Comparison of ENCODE assay signal across 11 mouse cellular contexts in the genomic region with DNA sequence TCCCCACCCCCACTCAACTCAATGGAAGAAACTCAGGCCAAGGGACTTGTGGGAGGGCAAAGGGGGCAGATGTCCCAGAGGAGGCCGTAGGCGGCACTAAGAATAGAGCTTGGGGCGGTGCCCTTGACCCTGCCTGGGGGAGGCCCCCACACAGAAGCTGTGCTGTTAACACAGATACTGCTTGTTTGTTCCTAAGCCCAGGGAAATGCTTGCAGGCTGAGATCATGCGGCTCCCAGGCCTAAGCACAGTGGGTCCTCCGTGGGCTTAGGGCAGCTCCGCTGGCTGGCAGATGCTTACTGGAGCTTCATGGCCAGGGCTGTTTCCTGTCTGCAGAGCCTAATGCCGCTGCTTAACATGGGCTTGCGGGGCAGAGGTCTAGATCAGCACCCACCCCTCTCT. TPM values are rescaled to one million over a fixed set of nuclear protein-coding genes. Genes with fewer than 3 reads are reported as not detected.
DNase-seq lines count a peak whose midpoint lies in the region; ATAC-seq and TF ChIP-seq lines count a peak whose summit lies in the region.
"Had no signal": no experiment of that assay in that cellular context is flagged by ENCODE, and none has a peak within 500 bp of the region (broad histone marks: within the 10 kb centered on the region; RNA-seq: fewer than 3 reads in every experiment).

No protein-coding gene starts in this region.

- H3K27ac ChIP-seq in midbrain, embryonic 12.5 days (replicated peaks): no peak overlapping the region
- no peak overlapping the region for H3K27ac ChIP-seq in midbrain, embryonic 16.5 days (ENCODE audit: low read length)
- no peak overlapping the region for H3K27ac ChIP-seq in forebrain, postnatal 0 days (ENCODE audit: low read depth, low read length)
- no peak overlapping the region for H3K27ac ChIP-seq in intestine, embryonic 16.5 days (ENCODE audit: low read length)
- H3K27ac ChIP-seq: embryonic facial prominence, embryonic 12.5 days; liver, embryonic 14.5 days had no signal

- no peaks in the 10 kb centered on the region for H3K36me3 ChIP-seq in midbrain, embryonic 12.5 days
- H3K36me3 ChIP-seq in midbrain, embryonic 16.5 days (ENCODE audit: control insufficient read depth, insufficient read depth, low read length): no peaks in the 10 kb centered on the region
- H3K36me3 ChIP-seq in forebrain, postnatal 0 days (ENCODE audit: insufficient read depth): no peaks in the 10 kb centered on the region
- 0 out of 2 replicates have a peak, but pooled peaks cover 3% of the 10 kb centered on the region for H3K36me3 ChIP-seq in intestine, embryonic 16.5 days (ENCODE audit: control insufficient read depth, insufficient read depth, low read length)

- H3K4me1 ChIP-seq in midbrain, embryonic 12.5 days: peaks cover 5% of the 10 kb centered on the region; the same call in 1 of the 2 replicates
- H3K4me1 ChIP-seq in midbrain, embryonic 16.5 days (ENCODE audit: control insufficient read depth, insufficient read depth, low read length): no peaks in the 10 kb centered on the region
- H3K4me1 ChIP-seq in forebrain, postnatal 0 days (ENCODE audit: insufficient read depth): no peaks in the 10 kb centered on the region
- H3K4me1 ChIP-seq in intestine, embryonic 16.5 days (ENCODE audit: control insufficient read depth, insufficient read depth, low read length): no peaks in the 10 kb centered on the region
- H3K4me1 ChIP-seq: embryonic facial prominence, embryonic 12.5 days had no signal

- no peak overlapping the region for H3K4me3 ChIP-seq in midbrain, embryonic 12.5 days
- no peak overlapping the region for H3K4me3 ChIP-seq in midbrain, embryonic 16.5 days (ENCODE audit: low read depth, low read length)
- H3K4me3 ChIP-seq in forebrain, postnatal 0 days (ENCODE audit: low read depth, low read length): no peak overlapping the region
- H3K4me3 ChIP-seq in intestine, embryonic 16.5 days (ENCODE audit: low read length): no peak overlapping the region
- H3K4me3 ChIP-seq: embryonic facial prominence, embryonic 12.5 days had no signal

- H3K27me3 ChIP-seq in midbrain, embryonic 12.5 days: no peaks in the 10 kb centered on the region
- H3K27me3 ChIP-seq in midbrain, embryonic 16.5 days (ENCODE audit: control insufficient read depth, insufficient read depth, low read depth, low read length): no peaks in the 10 kb centered on the region
- no peaks in the 10 kb centered on the region for H3K27me3 ChIP-seq in forebrain, postnatal 0 days (ENCODE audit: insufficient read depth, low read length)
- H3K27me3 ChIP-seq in intestine, embryonic 16.5 days (replicated peaks; ENCODE audit: control insufficient read depth, insufficient read depth, low read length): no peaks in the 10 kb centered on the region
- H3K27me3 ChIP-seq: embryonic facial prominence, embryonic 12.5 days had no signal

- H3K9me3 ChIP-seq in midbrain, embryonic 12.5 days: no peaks in the 10 kb centered on the region
- H3K9me3 ChIP-seq in midbrain, embryonic 16.5 days (replicated peaks; ENCODE audit: control insufficient read depth, low read length, poor library complexity, severe bottlenecking): no peaks in the 10 kb centered on the region
- H3K9me3 ChIP-seq in forebrain, postnatal 0 days (ENCODE audit: low read length): no peaks in the 10 kb centered on the region
- H3K9me3 ChIP-seq in intestine, embryonic 16.5 days (ENCODE audit: control insufficient read depth, low read length): no peaks in the 10 kb centered on the region
- H3K9me3 ChIP-seq: embryonic facial prominence, embryonic 12.5 days had no signal

- TF ChIP-seq CTCF in forebrain, postnatal 0 days (IDR thresholded peaks at IDR 0.05; ENCODE audit: low read depth): no peak

- 0 out of 2 replicates have a peak, but pooled peaks have one; percentile 34 for ATAC-seq in midbrain, embryonic 12.5 days (ENCODE audit: low FRiP score, low read depth)
- ATAC-seq in midbrain, embryonic 16.5 days: no peak
- ATAC-seq in forebrain, postnatal 0 days: peak; percentile 72
- peak; percentile 36; the same call in 1 of the 2 replicates for ATAC-seq in intestine, embryonic 16.5 days

- WGBS in midbrain, embryonic 12.5 days: 61% methylated on average over 8 of the region's 8 CpGs
- WGBS in midbrain, embryonic 16.5 days: 59% methylated on average over 8 of the region's 8 CpGs
- 56% methylated on average over 8 of the region's 8 CpGs for WGBS in forebrain, postnatal 0 days
- 64% methylated on average over 8 of the region's 8 CpGs for WGBS in intestine, embryonic 16.5 days

- peak; percentile 29 for DNase-seq in forebrain, postnatal 0 days
- peak; percentile 79 for DNase-seq in testis, postnatal 10 days (ENCODE audit: low spot score)
- no peak for DNase-seq in thymus, postnatal 0 days (ENCODE audit: low spot score)
- no peak for DNase-seq in thymus, postnatal 4 days
- DNase-seq in spleen, postnatal 14 days (ENCODE audit: low spot score in 2 of 2): no peak
- DNase-seq: right cerebral cortex, postnatal 25 days had no signal

- no peak overlapping the region for H3K9ac ChIP-seq in midbrain, embryonic 12.5 days (replicated peaks)
- no peak overlapping the region for H3K9ac ChIP-seq in midbrain, embryonic 16.5 days (ENCODE audit: low read depth, low read length)
- no peak overlapping the region for H3K9ac ChIP-seq in forebrain, postnatal 0 days
- no peak overlapping the region for H3K9ac ChIP-seq in intestine, embryonic 16.5 days (ENCODE audit: low read depth, low read length)
- H3K9ac ChIP-seq: embryonic facial prominence, embryonic 12.5 days; liver, embryonic 14.5 days had no signal

- H3K4me2 ChIP-seq in midbrain, embryonic 12.5 days (replicated peaks): no peak overlapping the region
- H3K4me2 ChIP-seq in midbrain, embryonic 16.5 days (ENCODE audit: low read length): no peak overlapping the region
- H3K4me2 ChIP-seq in forebrain, postnatal 0 days (ENCODE audit: low read depth): no peak overlapping the region
- H3K4me2 ChIP-seq in intestine, embryonic 16.5 days (ENCODE audit: low read depth, low read length): no peak overlapping the region
- H3K4me2 ChIP-seq: embryonic facial prominence, embryonic 12.5 days had no signal

RNA-seq across cellular contexts. Expression of a gene that starts 44.5 kb away (rescaled TPM):
- 4.1 and 4.7 TPM in 2 replicates for polyA plus RNA-seq in midbrain, embryonic 12.5 days (2016; fragmentation: Nextera tagmentation; extraction: Ambion mirVana)
- polyA plus RNA-seq in midbrain, embryonic 16.5 days (2015; fragmentation: Nextera tagmentation; extraction: Ambion mirVana): 5.1 and 5.8 TPM in 2 replicates
- total RNA-seq in forebrain, postnatal 0 days (2014; rRNA removed): 9.3 and 12.7 TPM in 2 replicates
- 4.2 and 4.6 TPM in 2 replicates for polyA plus RNA-seq in forebrain, postnatal 0 days (2015; fragmentation: Nextera tagmentation; extraction: Ambion mirVana)
- polyA plus RNA-seq in intestine, embryonic 16.5 days (2015; fragmentation: Nextera tagmentation; extraction: Ambion mirVana): 11.4 and 14.6 TPM in 2 replicates
- polyA plus RNA-seq in thymus, postnatal 0 days (2015; fragmentation: Nextera tagmentation; extraction: Ambion mirVana): 2.5 and 3.9 TPM in 2 replicates

Comparison
In these comparisons a context has a peak if more than half of its experiments do, and no peak if none do; other contexts are left out.
1. DNase-seq: peak in forebrain, postnatal 0 days (single experiment) and testis, postnatal 10 days (single experiment); none in thymus, postnatal 0 days (single experiment), thymus, postnatal 4 days (single experiment) and spleen, postnatal 14 days (0 of 2).